Mouse (Mus musculus): ENCODE measurements around the gene Dtnb.

DNA sequence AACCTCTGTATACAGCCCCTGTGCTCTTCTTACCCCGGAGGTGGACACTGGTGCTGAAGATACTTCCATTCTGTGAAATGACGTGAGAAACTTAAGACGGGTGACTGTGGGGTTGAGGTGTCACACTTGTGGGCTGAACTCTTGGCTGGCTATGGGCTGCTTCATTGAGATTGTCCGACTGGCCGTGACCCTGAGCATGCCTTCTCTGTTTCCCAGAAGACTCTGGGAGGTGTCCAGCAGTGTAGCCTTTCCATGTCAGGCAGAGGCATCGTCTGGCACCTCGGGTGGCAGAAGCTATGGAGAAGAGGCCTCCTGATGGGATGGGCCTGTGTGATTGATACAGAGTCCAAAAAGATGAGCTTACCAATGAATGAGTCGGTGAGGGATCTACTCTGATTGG is 241.0 kb downstream of the Dtnb start:
- TF ChIP-seq POLR2A (IDR thresholded peaks at IDR 0.05; ENCODE audit: low read depth, low read length) (no peak), CTCF (IDR thresholded peaks at IDR 0.05; ENCODE audit: extremely low read depth, insufficient read length, insufficient replicate concordance, low read depth, low read length) (no peak)
